Mouse (Mus musculus) brown adipose tissue, adult 24 weeks (tissue): Measurements from ENCODE around the gene Meis3. TPM values are rescaled to one million over a fixed set of nuclear protein-coding genes. Genes with fewer than 3 reads are reported as not detected.

Experiments used
- H3K27ac ChIP-seq: fragments of 200-500 bp; replicated peaks from 2 replicates; pipeline ENCODE4 v1.5.1; 2012; ENCODE audit warnings: low read depth, mild to moderate bottlenecking, low read length
- H3K4me1 ChIP-seq: fragments of 200-500 bp; 2 replicates; pipeline ENCODE4 v1.6.1; 2012; ENCODE audit warnings: low read length, mixed read lengths; ENCODE audit not compliant: control insufficient read depth, insufficient read depth, insufficient read length
- H3K4me3 ChIP-seq: fragments of 200-500 bp; 2 replicates; pipeline ENCODE4 v1.5.1; 2012; ENCODE audit warnings: low read depth, mild to moderate bottlenecking, low read length, moderate library complexity; ENCODE audit not compliant: insufficient read depth
- polyA plus RNA-seq: library from polyadenylated mRNA; stranded (reverse); fragments of >200 nt; gene quantifications from 2 replicates; pipeline ENCODE4 v1.2.4, GENCODE M21; 2012; ENCODE audit not compliant: missing spikeins, insufficient read depth, insufficient read length

The Meis3 gene
- polyA plus RNA-seq, 1 experiment = 1.6 TPM

- Histone ChIP-seq H3K27ac (no peak overlapping the region), H3K4me1 (no peaks in the 10 kb centered on the region), H3K4me3 (no peak overlapping the region)
Observed at GRCm38 (mm10) chr7:16192315-16192714, 17.4 kb downstream of the Meis3 start.

DNA sequence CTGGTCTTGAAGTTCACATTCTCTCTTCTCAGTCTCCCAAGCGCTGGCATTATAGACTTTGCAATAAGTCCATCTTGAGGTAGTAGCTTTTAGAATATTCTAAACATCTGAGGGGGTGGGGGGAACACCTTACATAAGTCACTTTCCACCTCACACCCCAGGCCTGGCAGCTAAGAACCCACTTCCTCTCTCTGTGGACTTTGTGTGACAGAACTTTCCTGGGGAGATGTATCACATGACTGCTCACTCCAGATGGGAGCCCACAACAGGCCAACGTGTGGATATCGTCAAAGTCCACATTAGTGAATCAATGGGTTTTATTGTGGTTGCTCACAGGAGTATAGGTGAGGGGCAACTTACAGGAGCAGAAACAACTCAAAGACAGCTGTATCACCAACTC is 18.8 kb downstream of the Meis3 start:
- no peaks in the 10 kb centered on the region for H3K4me1 ChIP-seq
- H3K27ac ChIP-seq = no peak overlapping the region
- H3K4me3 ChIP-seq = no peak overlapping the region

GRCm38 (mm10) chr7:16196616-16197015 is 21.7 kb downstream of the Meis3 start:
- no peaks in the 10 kb centered on the region for H3K4me1 ChIP-seq
- no peak overlapping the region for H3K27ac ChIP-seq
- no peak overlapping the region for H3K4me3 ChIP-seq

- H3K4me1 ChIP-seq = no peaks in the 10 kb centered on the region
- H3K27ac ChIP-seq = no peak overlapping the region
- H3K4me3 ChIP-seq = no peak overlapping the region
Observed at GRCm38 (mm10) chr7:16197166-16197565, 22.3 kb downstream of the Meis3 start.

DNA sequence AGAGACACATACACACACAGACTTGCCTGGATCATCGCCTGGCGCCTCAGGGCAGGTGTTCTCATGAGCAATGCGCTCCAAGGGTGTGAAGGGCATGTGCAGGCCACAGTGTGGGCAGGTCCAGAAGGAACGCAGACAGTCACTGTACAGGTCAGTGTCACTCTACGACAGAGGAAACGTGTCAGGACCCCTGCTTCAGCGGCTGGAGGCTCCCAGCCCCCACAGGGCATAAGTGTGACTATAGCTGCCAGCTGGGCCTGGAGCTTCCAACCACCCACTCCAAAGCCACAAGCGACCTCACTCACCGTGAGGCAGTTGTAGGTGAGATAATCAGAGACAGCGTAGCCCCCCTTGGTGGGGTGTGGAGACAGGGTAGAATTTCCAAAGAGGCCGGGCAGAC is 23.6 kb downstream of the Meis3 start:
- no peak overlapping the region for H3K27ac ChIP-seq
- no peaks in the 10 kb centered on the region; the same call in 1 of the 2 replicates for H3K4me1 ChIP-seq
- H3K4me3 ChIP-seq = no peak overlapping the region

GRCm38 (mm10) chr7:16201136-16201535 is 26.2 kb downstream of the Meis3 start:
- H3K27ac ChIP-seq = no peak overlapping the region
- H3K4me1 ChIP-seq = no peaks in the 10 kb centered on the region; the same call in 1 of the 2 replicates
- no peak overlapping the region for H3K4me3 ChIP-seq

DNA sequence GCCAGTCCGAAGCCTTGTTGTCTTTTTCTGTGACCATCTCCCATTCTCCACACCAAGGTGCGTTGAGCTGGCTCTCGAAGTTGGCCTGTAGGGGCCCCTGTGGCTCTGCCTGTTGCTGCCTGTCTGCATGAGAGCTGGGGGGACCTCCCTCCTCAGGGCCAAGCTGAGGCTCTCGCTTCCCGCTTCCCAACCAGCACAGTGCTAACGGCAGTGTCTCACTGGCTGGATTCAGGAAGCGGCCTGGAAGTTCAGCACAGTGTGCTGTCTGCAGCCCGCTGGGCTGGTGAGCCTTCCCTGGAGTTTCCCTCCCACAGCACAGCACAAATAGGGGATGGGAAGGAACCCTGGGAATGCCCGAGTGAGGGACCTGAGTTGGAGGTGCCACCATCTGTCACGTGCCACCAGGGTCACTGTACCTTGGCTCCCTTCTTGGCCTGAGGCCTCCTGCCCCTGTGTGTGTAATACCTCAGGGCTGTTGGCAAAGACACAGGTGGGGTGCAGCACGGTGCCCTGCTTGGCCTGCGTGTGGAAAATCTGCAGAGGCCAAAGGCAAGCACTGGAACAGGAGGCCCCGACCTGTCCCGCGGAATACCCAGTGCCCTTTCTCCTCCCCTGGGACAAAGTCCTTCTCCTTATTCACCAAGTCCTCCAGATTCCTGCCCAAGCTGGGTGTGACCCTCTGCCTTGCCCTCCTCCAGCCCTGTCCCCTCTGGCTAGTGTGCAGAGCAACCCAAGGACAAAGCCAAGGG is 28.0 kb downstream of the Meis3 start:
- Histone ChIP-seq H3K27ac (no peak overlapping the region), H3K4me1 (no peaks in the 10 kb centered on the region; the same call in 1 of the 2 replicates), H3K4me3 (no peak overlapping the region)

DNA sequence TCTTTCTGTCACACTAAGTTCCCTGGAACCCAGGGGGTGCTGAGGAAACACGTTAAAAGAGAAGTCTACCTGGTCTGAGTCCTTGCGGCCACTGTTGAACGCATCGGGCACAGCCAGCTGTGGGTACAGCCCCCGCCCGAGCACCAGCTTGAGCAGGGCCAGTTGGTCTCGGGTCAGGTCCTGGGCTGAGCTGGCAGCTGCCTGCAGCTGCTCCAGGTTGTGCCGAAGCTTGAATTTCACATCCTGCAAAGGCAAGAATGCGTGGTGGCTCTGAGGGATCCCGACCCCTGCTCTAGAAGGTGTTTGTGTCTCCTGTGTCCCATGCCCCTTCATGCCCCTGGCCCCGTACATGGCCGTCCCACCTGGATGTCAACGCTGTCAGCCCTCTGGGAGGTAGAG is 28.6 kb downstream of the Meis3 start:
- Histone ChIP-seq H3K27ac (no peak overlapping the region), H3K4me3 (no peak overlapping the region), H3K4me1 (no peaks in the 10 kb centered on the region; the same call in 1 of the 2 replicates)

DNA sequence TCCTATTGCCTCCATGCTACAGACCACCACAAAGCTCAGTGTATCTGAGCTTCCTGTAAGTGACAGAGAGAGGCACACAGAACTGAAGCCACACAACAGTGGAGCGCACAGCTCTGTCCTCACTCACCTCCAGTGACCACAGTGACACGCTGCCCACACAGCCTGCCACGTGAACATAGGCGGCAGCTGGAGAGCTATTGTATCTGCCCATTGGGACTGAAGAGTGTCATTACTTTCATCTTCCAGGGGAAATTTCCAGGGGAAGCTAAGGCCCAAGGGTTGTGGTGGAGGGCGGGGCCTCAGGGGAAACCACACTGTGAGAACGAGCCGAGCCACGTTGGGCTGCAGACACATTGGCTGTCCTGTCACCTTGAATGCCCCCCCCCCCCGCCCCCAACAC is 29.9 kb downstream of the Meis3 start:
- Histone ChIP-seq H3K4me1 (no peaks in the 10 kb centered on the region; the same call in 1 of the 2 replicates), H3K27ac (no peak overlapping the region), H3K4me3 (no peak overlapping the region)

- no peak overlapping the region for H3K4me3 ChIP-seq
- H3K27ac ChIP-seq = peak overlapping the region; percentile 56
- no peaks in the 10 kb centered on the region; the same call in 1 of the 2 replicates for H3K4me1 ChIP-seq
Observed at GRCm38 (mm10) chr7:16207076-16207475, 32.2 kb downstream of the Meis3 start.

DNA sequence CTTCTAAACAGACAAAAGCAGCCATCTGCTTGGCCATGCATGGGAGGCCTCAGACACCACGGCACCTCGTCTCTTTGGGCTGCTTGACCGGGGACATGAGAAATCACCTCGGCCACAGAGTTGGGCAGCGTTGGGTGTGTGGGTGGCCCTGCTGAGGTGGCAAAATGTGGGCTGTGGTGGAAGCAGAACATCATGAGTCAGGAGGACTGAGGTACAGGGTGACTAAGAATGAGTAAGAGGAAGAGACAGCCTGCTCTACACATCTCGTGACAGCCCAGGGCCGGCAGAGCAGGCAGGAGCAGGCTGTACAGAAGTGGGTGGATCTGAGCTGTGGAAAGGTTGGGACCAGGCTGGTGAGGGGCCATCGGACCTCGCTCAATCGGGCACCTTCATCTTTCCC is 32.6 kb downstream of the Meis3 start:
- Histone ChIP-seq H3K4me3 (no peak overlapping the region), H3K4me1 (no peaks in the 10 kb centered on the region; the same call in 1 of the 2 replicates), H3K27ac (peak overlapping the region; percentile 56)

DNA sequence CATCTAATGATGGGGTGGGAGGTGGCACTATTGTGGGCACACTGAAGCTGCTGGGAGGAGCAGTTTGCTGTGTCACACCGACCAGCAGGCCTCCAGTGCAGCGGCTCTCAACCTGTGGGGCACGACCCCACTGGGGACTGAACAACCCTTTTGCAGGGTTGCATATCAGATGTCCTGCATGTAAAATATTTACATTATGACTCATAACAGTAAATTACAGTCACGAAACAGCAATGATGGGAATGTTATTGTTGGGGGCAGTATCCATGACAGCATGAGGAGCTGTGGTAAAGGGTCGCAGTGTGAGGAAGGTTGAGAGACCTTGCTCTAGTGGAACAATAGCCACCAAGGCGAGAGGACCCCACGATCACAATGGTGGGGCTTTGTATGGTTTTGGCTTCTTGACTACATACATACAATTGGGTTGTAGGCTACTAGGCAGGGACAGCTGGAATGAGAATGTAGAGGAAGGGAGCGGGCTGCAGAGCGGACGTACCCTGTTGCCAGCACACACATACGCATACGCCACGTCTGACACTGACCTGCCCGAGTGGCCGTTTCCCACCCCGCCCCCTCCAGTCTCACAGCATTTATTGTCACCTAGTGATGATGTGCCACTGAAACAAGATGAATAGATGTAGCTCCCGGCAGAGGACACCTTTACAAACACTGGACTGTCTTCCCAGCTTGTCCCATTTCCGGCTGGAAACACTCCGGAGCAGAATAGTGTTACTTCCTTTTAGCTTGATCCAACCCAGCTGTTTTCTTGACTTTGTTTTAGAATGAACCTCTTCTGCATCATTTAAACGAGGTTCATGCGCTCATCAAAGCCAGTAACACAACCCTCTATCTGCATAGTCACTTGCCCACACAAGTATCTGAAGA is 34.1 kb downstream of the Meis3 start:
- Histone ChIP-seq H3K4me3 (no peak overlapping the region), H3K27ac (no peak overlapping the region), H3K4me1 (no peaks in the 10 kb centered on the region)

DNA sequence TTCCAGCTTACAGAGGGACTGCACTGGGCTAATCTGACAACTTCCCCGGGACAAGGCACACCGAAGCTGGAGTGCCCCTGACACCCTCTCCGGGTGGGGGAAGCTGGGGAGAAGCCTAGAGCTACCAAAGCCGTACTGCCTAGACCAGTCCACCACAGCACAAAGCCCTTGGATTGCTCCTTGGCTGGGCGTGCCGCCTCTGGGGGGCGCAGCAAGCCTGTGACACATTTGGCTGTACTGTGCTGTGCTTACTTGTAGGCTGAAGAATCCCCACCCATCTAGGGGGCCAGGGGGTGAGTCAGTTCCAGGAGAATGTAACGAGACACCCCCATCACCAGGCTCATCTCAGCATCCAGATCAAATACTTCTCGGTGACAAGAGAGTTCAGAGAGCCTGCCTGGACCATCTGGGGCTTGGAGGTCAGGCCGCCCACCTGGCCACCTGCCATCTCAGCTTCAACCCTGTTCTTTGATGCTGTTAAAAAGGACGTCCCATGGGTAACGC is 36.0 kb downstream of the Meis3 start:
- Histone ChIP-seq H3K4me3 (no peak overlapping the region), H3K27ac (no peak overlapping the region), H3K4me1 (no peaks in the 10 kb centered on the region)

DNA sequence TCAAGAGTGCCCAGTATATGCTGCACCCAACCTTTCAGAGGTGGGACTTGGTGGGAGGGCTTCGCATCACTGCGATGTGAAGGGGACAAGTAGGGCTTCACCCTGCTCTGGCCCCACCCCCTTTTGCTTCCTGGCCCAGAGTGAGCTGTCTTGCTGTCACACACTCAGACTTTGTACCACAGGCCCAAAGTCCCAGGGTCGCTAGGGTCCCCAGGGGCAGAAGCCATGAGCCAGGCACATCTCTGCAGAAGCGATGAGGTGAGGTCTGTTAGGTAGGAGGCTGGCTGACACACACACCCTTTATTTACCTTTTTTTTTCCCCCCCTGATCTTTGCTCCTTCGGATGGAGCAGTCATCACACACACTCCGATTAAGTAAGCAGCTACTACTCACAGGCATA is 38.3 kb downstream of the Meis3 start:
- no peaks in the 10 kb centered on the region for H3K4me1 ChIP-seq

DNA sequence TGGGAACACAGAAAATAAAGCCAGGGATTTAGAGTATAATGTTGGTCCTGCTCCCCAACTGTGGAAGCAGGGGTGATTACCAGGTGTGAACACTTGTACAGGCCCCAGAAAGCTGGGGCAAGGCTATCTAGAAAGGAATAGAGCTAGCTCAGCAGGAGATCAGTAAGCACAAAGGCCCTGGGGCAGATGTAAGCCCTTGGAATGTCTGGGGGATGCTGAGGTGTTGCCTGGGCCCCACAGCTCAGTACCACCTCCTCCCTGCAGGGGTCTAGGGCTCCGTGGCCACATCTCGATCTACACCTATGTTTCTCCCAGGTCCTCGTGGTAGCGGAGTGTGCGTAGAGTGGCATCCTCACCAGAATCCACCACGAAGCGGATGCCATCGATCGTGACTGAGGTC is 39.1 kb downstream of the Meis3 start:
- no peak overlapping the region for H3K4me3 ChIP-seq
- H3K4me1 ChIP-seq = no peaks in the 10 kb centered on the region
- no peak overlapping the region for H3K27ac ChIP-seq

More for the DNA sequence above, 38.3 kb downstream of the Meis3 start:
- Histone ChIP-seq H3K4me3 (no peak overlapping the region), H3K27ac (no peak overlapping the region)
